Mouse (Mus musculus) intestine, embryonic 14.5 days (tissue): ENCODE results near the gene Wdr91. TPM values are rescaled to one million over a fixed set of nuclear protein-coding genes. Genes with fewer than 3 reads are reported as not detected.

Experiments used
- ATAC-seq: fragments of 200-750 bp; cut with Nextera tagmentation; replicated peaks from 2 replicates; pipeline ENCODE4 v1.8.0; 2017; ENCODE audit warnings: low read depth, moderate number of reproducible peaks, moderate TSS enrichment, moderate library complexity; ENCODE audit not compliant: low FRiP score, low TSS enrichment
- DNase-seq: peaks from one replicate; pipeline ENCODE4 v3.0.0-alpha.2; 2018; ENCODE audit warnings: low spot score
- H3K27ac ChIP-seq: fragments of 300-500 bp; sonication (generic); 2 replicates; pipeline ENCODE4 v1.5.1; 2014; ENCODE audit warnings: low read depth, mild to moderate bottlenecking, control low read depth
- H3K27me3 ChIP-seq: fragments of 300-500 bp; sonication (generic); replicated peaks from 2 replicates; pipeline ENCODE4 v1.6.1; 2014; ENCODE audit warnings: low read length, control low read depth; ENCODE audit not compliant: control insufficient read depth, insufficient read depth
- H3K36me3 ChIP-seq: fragments of 300-500 bp; sonication (generic); 2 replicates; pipeline ENCODE4 v1.6.1; 2014; ENCODE audit warnings: low read length, control low read depth; ENCODE audit not compliant: control insufficient read depth, insufficient read depth
- H3K4me1 ChIP-seq: fragments of 300-500 bp; sonication (generic); replicated peaks from 2 replicates; pipeline ENCODE4 v1.6.1; 2014; ENCODE audit warnings: low read length, control low read depth, mixed read lengths; ENCODE audit not compliant: control insufficient read depth, insufficient read depth
- H3K4me2 ChIP-seq: fragments of 300-500 bp; sonication (generic); 2 replicates; pipeline ENCODE4 v1.6.1; 2014; ENCODE audit warnings: low read length
- H3K4me3 ChIP-seq: fragments of 300-500 bp; sonication (generic); 2 replicates; pipeline ENCODE4 v1.5.1; 2014; ENCODE audit warnings: low read depth, low read length, control low read depth, mixed read lengths
- H3K9ac ChIP-seq: fragments of 300-500 bp; sonication (generic); 2 replicates; pipeline ENCODE4 v1.6.1; 2014; ENCODE audit warnings: mild to moderate bottlenecking, low read length
- H3K9me3 ChIP-seq: fragments of 300-500 bp; sonication (generic); 2 replicates; pipeline ENCODE4 v1.6.1; 2016; ENCODE audit warnings: low read length, control low read depth; ENCODE audit not compliant: control insufficient read depth
- WGBS: fragments of 180-500 bp; shearing (Covaris S2); extraction: QIAGEN DNeasy Blood & Tissue Kit; methylation state at CpG from one replicate; pipeline ENCODE4 v1.1.7; 2014; 5-methylcytosine and 5-hydroxymethylcytosine counted together
- polyA plus RNA-seq: library from polyadenylated mRNA; unstranded; fragments of >200 nt; fragmentation: Nextera tagmentation; extraction: Ambion mirVana; gene quantifications from 2 replicates; pipeline ENCODE4 v1.2.1, GENCODE M21; 2014

Wdr91 gene
- polyA plus RNA-seq, 1 experiment from 2014 or later: 8.2 TPM

DNA sequence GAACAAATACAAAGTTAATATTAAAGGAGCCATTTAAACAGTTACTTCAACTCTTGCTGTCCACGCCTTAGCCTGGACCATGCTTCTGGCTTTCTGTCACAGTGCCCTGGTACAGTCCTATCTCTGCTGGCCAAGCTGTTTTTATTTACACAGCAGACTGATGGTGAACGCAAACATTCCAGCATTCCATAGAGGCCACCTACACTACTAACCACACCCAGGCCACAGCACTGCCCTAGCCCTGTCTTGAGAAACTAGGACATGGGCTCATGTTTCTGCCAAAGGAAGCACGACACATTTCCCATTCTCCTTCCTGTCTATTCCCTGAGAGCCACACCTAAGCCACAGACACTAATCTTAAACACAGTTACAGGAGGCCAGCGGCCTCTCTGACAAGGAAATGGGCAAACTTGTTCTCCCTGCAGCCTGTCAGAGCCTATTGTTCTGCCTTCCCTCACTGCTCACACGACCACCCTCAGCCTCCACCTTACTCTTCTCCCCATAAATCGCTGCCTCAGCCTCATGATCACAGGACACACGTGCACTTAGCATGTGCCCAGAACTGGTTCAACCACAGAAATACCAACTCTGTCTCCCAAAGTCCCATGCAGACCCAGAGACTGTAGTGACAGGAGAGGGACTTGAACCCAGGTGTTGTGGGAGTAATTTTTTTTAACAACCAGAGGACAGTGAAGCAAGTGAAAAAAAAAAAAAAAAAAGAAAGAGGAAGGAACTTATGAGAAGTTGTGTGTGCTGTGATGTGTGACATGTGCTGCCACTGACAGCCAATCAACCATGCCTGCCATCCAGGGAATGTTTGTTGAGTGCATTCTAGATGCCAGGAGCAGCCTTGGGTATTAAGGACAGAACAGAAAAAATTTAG, 44.7 kb downstream of the Wdr91 start:
- no peaks in the 10 kb centered on the region for H3K36me3 ChIP-seq
- peak; percentile 67; the same call in 1 of the 2 replicates for ATAC-seq
- no peak for DNase-seq
- H3K27me3 ChIP-seq: no peaks in the 10 kb centered on the region
- H3K4me3 ChIP-seq: no peak overlapping the region
- 46% methylated on average over 7 of the region's 7 CpGs for WGBS
- H3K9ac ChIP-seq: no peak overlapping the region
- H3K4me2 ChIP-seq: no peak overlapping the region
- peak overlapping the region; percentile 18; the same call in 1 of the 2 replicates for H3K27ac ChIP-seq
- no peaks in the 10 kb centered on the region for H3K9me3 ChIP-seq
- peaks cover 6% of the 10 kb centered on the region for H3K4me1 ChIP-seq

DNA sequence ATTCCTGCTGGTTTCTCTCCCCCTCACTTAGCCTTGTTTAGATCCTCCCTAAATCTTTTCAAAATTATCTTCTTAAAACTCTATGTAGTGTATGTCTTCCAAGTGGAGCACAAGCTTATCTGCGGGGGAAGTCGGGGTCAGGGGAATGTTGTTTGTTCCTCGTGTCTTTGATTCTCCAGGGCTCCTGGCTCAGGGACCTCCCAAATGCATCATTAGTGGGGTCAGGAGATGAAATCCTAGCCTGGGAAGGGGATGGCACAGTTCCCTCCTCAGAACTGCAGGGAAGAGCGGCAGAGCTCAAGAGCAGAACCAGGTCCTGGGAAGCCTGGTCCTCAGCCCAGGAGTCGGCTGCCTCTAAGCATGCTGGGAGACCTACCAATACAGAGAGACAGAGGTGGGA, 45.5 kb downstream of the Wdr91 start:
- DNase-seq (no peak), ATAC-seq (no peak)
- no peaks in the 10 kb centered on the region for H3K27me3 ChIP-seq
- 43% methylated on average over 5 of the region's 5 CpGs for WGBS
- no peaks in the 10 kb centered on the region for H3K9me3 ChIP-seq
- peaks cover 6% of the 10 kb centered on the region for H3K4me1 ChIP-seq
- no peak overlapping the region for H3K4me2 ChIP-seq
- H3K36me3 ChIP-seq: no peaks in the 10 kb centered on the region
- peak overlapping the region; percentile 18; the same call in 1 of the 2 replicates for H3K27ac ChIP-seq
- no peak overlapping the region for H3K9ac ChIP-seq
- no peak overlapping the region for H3K4me3 ChIP-seq

DNA sequence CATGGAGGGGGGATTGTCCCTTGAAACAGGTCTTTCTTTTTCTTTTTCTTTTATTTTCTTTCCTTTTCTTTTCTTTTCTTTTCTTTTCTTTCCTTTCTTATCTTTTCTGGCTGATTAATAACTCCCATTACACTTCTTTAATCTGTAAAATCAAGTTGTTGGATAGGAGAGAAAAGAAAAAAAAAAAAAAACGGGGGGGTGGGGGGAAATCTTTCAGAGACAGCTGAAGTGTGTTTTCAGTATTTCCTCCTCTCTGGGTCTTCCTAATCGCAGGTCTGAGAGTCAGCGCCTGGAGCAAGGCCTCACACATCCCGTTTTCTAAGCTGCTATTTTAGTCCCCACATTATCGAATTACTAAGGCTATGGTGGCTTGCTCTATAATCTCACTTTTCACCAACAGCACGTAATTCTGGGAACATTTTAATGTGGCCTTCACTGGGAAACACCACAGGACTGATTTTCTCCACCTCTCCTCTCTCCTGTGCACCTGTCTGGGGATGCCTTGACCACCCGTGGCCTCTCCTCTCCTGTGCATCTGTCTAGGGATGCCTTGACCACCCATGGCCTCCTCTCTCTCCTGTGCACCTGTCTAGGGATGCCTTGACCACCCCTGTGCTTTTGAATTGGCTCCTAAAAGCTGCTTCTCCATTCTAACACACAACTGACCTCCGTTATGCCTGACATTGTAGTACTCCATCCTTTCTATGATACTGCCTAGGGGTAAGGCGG, 46.7 kb downstream of the Wdr91 start:
- no peak overlapping the region for H3K9ac ChIP-seq
- WGBS: 65% methylated on average over 9 of the region's 9 CpGs
- no peak for ATAC-seq
- no peaks in the 10 kb centered on the region for H3K9me3 ChIP-seq
- no peak for DNase-seq
- H3K4me2 ChIP-seq: no peak overlapping the region
- no peaks in the 10 kb centered on the region for H3K36me3 ChIP-seq
- peaks cover 2% of the 10 kb centered on the region for H3K4me1 ChIP-seq
- H3K27me3 ChIP-seq: no peaks in the 10 kb centered on the region
- H3K4me3 ChIP-seq: no peak overlapping the region
- H3K27ac ChIP-seq: no peak overlapping the region

DNA sequence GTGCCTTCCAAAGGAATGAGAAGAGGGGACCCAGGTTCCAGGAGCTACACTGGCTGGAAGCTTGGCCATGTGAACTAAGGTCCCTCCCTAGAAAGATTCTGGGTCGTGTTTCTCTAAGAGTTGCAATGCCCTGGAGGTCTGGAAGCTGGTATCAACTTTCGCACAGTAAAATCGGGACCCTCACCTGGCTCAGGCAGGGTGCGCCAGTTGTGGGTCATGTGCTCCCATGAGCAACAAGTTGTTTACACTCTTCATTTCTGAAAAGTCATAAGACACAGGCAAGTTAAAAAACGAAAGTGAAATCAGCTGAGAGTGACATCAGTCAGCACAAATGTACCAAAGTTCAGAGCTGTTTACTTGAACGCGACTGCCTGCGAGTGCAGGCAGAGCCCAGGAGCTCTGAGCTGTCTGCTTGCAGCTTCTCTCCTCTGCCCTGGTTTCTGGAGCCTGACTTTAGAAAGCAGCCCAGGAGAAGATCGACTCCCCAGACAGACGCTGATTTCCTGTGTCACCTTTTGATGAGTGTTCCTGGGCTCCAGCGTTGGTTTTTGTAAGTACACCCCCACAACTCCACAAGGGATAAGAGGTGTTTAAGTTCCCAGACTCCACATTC, 47.8 kb downstream of the Wdr91 start, which contains the start of gene Tmem140:
Gene Tmem140 (plus strand): TSS at position 356 of the 613 bp plus-strand sequence.
- H3K27me3 ChIP-seq: no peaks in the 10 kb centered on the region
- peak within 1 kb of the TSS; percentile 44 for H3K4me2 ChIP-seq
- H3K4me1 ChIP-seq: peaks cover 2% of the 10 kb centered on the region
- WGBS: 25% methylated on average over 11 of the region's 11 CpGs
- 0 out of 2 replicates have a peak within 1 kb of the TSS, but pooled peaks have one; percentile 20 for H3K9ac ChIP-seq
- ATAC-seq (no peak), DNase-seq (no peak)
- peak within 1 kb of the TSS; percentile 19 for H3K4me3 ChIP-seq
- peak within 1 kb of the TSS; percentile 47; the same call in 1 of the 2 replicates for H3K27ac ChIP-seq
- H3K9me3 ChIP-seq: no peaks in the 10 kb centered on the region
- no peaks in the 10 kb centered on the region for H3K36me3 ChIP-seq

DNA sequence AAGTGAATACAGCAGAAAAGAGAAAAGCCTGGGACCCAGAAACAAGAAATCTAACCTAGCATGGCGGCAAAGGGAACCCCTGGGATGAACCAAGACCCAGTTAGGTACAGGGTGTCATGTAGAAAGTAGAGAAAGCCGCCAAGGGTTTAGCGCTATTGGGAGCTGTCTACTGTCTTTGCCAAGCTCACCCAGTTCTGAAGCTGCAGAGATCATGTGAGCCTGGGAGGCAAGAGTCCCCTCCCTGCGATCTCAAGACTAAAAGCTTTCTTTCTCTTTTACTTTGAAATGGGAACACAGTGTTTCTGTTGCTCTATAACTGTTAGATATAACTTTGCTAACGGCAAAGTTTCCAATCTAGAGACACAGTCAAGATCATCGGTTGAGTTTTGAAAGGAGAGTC, 48.3 kb downstream of the Wdr91 start:
- 90% methylated on average over 6 of the region's 6 CpGs for WGBS
- no peaks in the 10 kb centered on the region for H3K9me3 ChIP-seq
- peak overlapping the region; percentile 44 for H3K4me2 ChIP-seq
- H3K27ac ChIP-seq: peak overlapping the region; percentile 47; the same call in 1 of the 2 replicates
- H3K9ac ChIP-seq: no peak overlapping the region
- H3K36me3 ChIP-seq: no peaks in the 10 kb centered on the region
- no peaks in the 10 kb centered on the region for H3K27me3 ChIP-seq
- no peak overlapping the region for H3K4me3 ChIP-seq
- H3K4me1 ChIP-seq: peaks cover 2% of the 10 kb centered on the region
- ATAC-seq (no peak), DNase-seq (no peak)

DNA sequence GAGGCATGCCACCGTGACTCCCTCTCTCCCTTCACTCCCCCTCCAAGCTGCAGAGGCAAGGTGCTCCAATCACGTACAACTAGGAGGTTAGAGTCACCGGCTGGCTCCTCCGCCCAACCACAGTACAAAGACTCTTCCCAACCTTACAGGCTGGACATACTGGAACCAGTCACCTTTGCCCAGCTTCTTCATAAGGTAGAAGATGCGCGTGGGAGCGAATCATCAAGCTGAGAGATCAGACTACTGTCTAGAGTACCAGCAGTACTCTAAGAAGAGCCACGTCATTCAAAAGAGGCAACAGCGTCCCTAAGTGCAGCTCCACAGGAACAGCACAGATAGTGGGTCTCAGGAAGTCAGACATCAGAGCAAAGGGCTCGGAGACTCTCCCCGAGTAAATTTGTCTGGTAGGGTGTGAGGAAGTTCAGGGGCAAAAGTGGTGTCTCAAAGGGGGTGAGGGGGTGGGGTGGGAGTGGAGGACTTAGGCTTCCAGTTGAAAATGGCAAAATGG, 49.1 kb downstream of the Wdr91 start:
- ATAC-seq: no peak

DNA sequence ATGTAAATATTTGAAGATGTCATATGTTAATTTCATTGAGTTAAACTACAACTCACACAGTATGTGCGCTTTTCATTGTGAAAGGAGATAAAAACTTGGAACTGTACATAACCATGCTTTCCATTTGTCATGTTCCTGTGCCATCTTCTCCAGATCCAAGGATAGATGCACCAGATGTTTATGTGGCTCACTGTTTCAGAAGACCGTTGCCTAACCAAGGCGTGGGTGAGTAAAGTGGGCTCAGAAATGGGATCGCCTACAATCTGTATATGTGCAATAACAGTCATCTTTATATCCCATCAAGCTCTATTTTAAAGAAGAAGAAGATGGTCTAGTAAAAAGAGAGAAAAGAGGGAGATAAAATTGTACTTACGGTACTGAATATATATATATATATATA, 78.3 kb downstream of the Wdr91 start:
- Histone ChIP-seq H3K4me3 (no peak overlapping the region), H3K4me1 (no peaks in the 10 kb centered on the region), H3K27me3 (no peaks in the 10 kb centered on the region), H3K36me3 (no peaks in the 10 kb centered on the region), H3K9ac (no peak overlapping the region), H3K27ac (no peak overlapping the region), H3K9me3 (no peaks in the 10 kb centered on the region), H3K4me2 (no peak overlapping the region)
- DNase-seq (no peak), ATAC-seq (no peak)
- WGBS: 93% methylated on average over 5 of the region's 5 CpGs

More for the DNA sequence above, 49.1 kb downstream of the Wdr91 start:
- Histone ChIP-seq H3K4me2 (no peak overlapping the region), H3K36me3 (no peaks in the 10 kb centered on the region), H3K4me3 (no peak overlapping the region), H3K27ac (no peak overlapping the region), H3K9ac (no peak overlapping the region), H3K27me3 (no peaks in the 10 kb centered on the region), H3K4me1 (peaks cover 2% of the 10 kb centered on the region), H3K9me3 (no peaks in the 10 kb centered on the region)
- DNase-seq: no peak
- 89% methylated on average over 11 of the region's 11 CpGs for WGBS
